Mouse (Mus musculus) heart, embryonic 10.5 days (tissue): ENCODE measurements around the gene Tnfrsf18. TPM values are rescaled to one million over a fixed set of nuclear protein-coding genes. Genes with fewer than 3 reads are reported as not detected.

Experiments
- DNase-seq: peaks from one replicate; pipeline ENCODE4 v3.0.0-alpha.2; 2017; ENCODE audit warnings: low spot score
- H3K27ac ChIP-seq: fragments of 300-500 bp; sonication (generic); 2 replicates; pipeline ENCODE4 v1.5.1; 2016; ENCODE audit warnings: mild to moderate bottlenecking
- H3K27me3 ChIP-seq: fragments of 300-500 bp; sonication (generic); 2 replicates; pipeline ENCODE4 v1.6.1; 2016; ENCODE audit warnings: mild to moderate bottlenecking; ENCODE audit not compliant: poor library complexity, insufficient read depth, severe bottlenecking
- H3K36me3 ChIP-seq: fragments of 300-500 bp; sonication (generic); 2 replicates; pipeline ENCODE4 v1.6.1; 2016; ENCODE audit warnings: mild to moderate bottlenecking, moderate library complexity
- H3K4me1 ChIP-seq: fragments of 300-500 bp; sonication (generic); 2 replicates; pipeline ENCODE4 v1.6.1; 2016; ENCODE audit warnings: mild to moderate bottlenecking
- H3K4me3 ChIP-seq: fragments of 300-500 bp; sonication (generic); 2 replicates; pipeline ENCODE4 v1.5.1; 2016; ENCODE audit warnings: mild to moderate bottlenecking, moderate library complexity
- H3K9me3 ChIP-seq: fragments of 300-500 bp; sonication (generic); 2 replicates; pipeline ENCODE4 v1.6.1; 2016; ENCODE audit warnings: mild to moderate bottlenecking, moderate library complexity
- WGBS: fragments of 180-500 bp; shearing (Covaris S2); methylation state at CpG from one replicate; pipeline ENCODE4 v1.1.7; 2016; 5-methylcytosine and 5-hydroxymethylcytosine counted together
- polyA plus RNA-seq: library from polyadenylated mRNA; unstranded; fragments of >200 nt; fragmentation: Nextera tagmentation; extraction: Ambion mirVana; gene quantifications from 2 replicates; pipeline ENCODE4 v1.2.1, GENCODE M21; 2016

Gene Tnfrsf18
- polyA plus RNA-seq, 1 experiment from 2014 or later, result 1.7 TPM

GRCm38 (mm10) chr4:156044754-156045153 lies 18.8 kb downstream of the Tnfrsf18 start:
- no peaks in the 10 kb centered on the region for H3K36me3 ChIP-seq
- H3K9me3 ChIP-seq, result no peaks in the 10 kb centered on the region
- H3K27ac ChIP-seq, result 0 out of 2 replicates have a peak overlapping the region, but pooled peaks have one; percentile 29
- no peak for DNase-seq
- peaks cover 7% of the 10 kb centered on the region; the same call in 1 of the 2 replicates for H3K27me3 ChIP-seq
- no peak overlapping the region for H3K4me3 ChIP-seq
- WGBS, result 60% methylated on average over 5 of the region's 5 CpGs
- H3K4me1 ChIP-seq, result peaks cover 7% of the 10 kb centered on the region

- WGBS, result 60% methylated on average over 3 of the region's 3 CpGs
- Histone ChIP-seq H3K9me3 (no peaks in the 10 kb centered on the region), H3K27me3 (peaks cover 4% of the 10 kb centered on the region; the same call in 1 of the 2 replicates)
Observed at GRCm38 (mm10) chr4:156049779-156050178, 23.8 kb downstream of the Tnfrsf18 start.

GRCm38 (mm10) chr4:156050391-156050980 lies 24.5 kb downstream of the Tnfrsf18 start:
- peak; percentile 66 for DNase-seq
- peaks cover 22% of the 10 kb centered on the region; the same call in 1 of the 2 replicates for H3K4me1 ChIP-seq
- H3K9me3 ChIP-seq, result no peaks in the 10 kb centered on the region
- H3K27me3 ChIP-seq, result peaks cover 4% of the 10 kb centered on the region; the same call in 1 of the 2 replicates
- H3K27ac ChIP-seq, result no peak overlapping the region
- no peaks in the 10 kb centered on the region for H3K36me3 ChIP-seq
- no peak overlapping the region for H3K4me3 ChIP-seq
- 68% methylated on average over 6 of the region's 6 CpGs for WGBS

More at GRCm38 (mm10) chr4:156049779-156050178, 23.8 kb downstream of the Tnfrsf18 start:
- H3K4me1 ChIP-seq, result peaks cover 24% of the 10 kb centered on the region; the same call in 1 of the 2 replicates
- no peak overlapping the region for H3K27ac ChIP-seq
- no peak overlapping the region for H3K4me3 ChIP-seq
- no peaks in the 10 kb centered on the region for H3K36me3 ChIP-seq
- no peak for DNase-seq

GRCm38 (mm10) chr4:156053113-156053512 lies 27.1 kb downstream of the Tnfrsf18 start:
- 57% methylated on average over 4 of the region's 4 CpGs for WGBS
- H3K27ac ChIP-seq, result no peak overlapping the region
- no peak overlapping the region for H3K4me3 ChIP-seq
- H3K9me3 ChIP-seq, result no peaks in the 10 kb centered on the region
- H3K36me3 ChIP-seq, result no peaks in the 10 kb centered on the region
- DNase-seq, result peak; percentile 54
- H3K4me1 ChIP-seq, result peaks cover 22% of the 10 kb centered on the region; the same call in 1 of the 2 replicates
- H3K27me3 ChIP-seq, result peaks cover 7% of the 10 kb centered on the region; the same call in 1 of the 2 replicates

GRCm38 (mm10) chr4:156054130-156054529 lies 28.2 kb downstream of the Tnfrsf18 start:
- H3K4me1 ChIP-seq, result peaks cover 24% of the 10 kb centered on the region; the same call in 1 of the 2 replicates
- no peak for DNase-seq
- no peaks in the 10 kb centered on the region for H3K36me3 ChIP-seq
- peaks cover 11% of the 10 kb centered on the region for H3K27me3 ChIP-seq
- no peak overlapping the region for H3K27ac ChIP-seq
- WGBS, result 83% methylated on average over 4 of the region's 4 CpGs
- no peaks in the 10 kb centered on the region for H3K9me3 ChIP-seq
- no peak overlapping the region for H3K4me3 ChIP-seq

GRCm38 (mm10) chr4:156054606-156055005 lies 28.6 kb downstream of the Tnfrsf18 start:
- peaks cover 16% of the 10 kb centered on the region for H3K27me3 ChIP-seq
- DNase-seq, result no peak
- no peaks in the 10 kb centered on the region for H3K36me3 ChIP-seq
- WGBS, result 85% methylated on average over 6 of the region's 6 CpGs
- H3K4me3 ChIP-seq, result no peak overlapping the region
- no peak overlapping the region for H3K27ac ChIP-seq
- H3K4me1 ChIP-seq, result peaks cover 26% of the 10 kb centered on the region; the same call in 1 of the 2 replicates
- no peaks in the 10 kb centered on the region for H3K9me3 ChIP-seq

GRCm38 (mm10) chr4:156055173-156055572 lies 29.2 kb downstream of the Tnfrsf18 start:
- peaks cover 21% of the 10 kb centered on the region for H3K27me3 ChIP-seq

GRCm38 (mm10) chr4:156057702-156058101 lies 31.7 kb downstream of the Tnfrsf18 start:
- WGBS, result 74% methylated on average over 10 of the region's 10 CpGs
- Histone ChIP-seq H3K27ac (no peak overlapping the region), H3K4me1 (peaks cover 18% of the 10 kb centered on the region; the same call in 1 of the 2 replicates), H3K36me3 (no peaks in the 10 kb centered on the region), H3K9me3 (no peaks in the 10 kb centered on the region), H3K27me3 (peaks cover 33% of the 10 kb centered on the region), H3K4me3 (no peak overlapping the region)
- DNase-seq, result no peak

More at GRCm38 (mm10) chr4:156055173-156055572, 29.2 kb downstream of the Tnfrsf18 start:
- Histone ChIP-seq H3K36me3 (no peaks in the 10 kb centered on the region), H3K4me1 (peaks cover 25% of the 10 kb centered on the region; the same call in 1 of the 2 replicates), H3K9me3 (no peaks in the 10 kb centered on the region), H3K27ac (no peak overlapping the region), H3K4me3 (no peak overlapping the region)
- DNase-seq, result no peak
- 86% methylated on average over 5 of the region's 5 CpGs for WGBS

- peak overlapping the region; percentile 17 for H3K4me3 ChIP-seq
- peaks cover 33% of the 10 kb centered on the region for H3K27me3 ChIP-seq
- H3K9me3 ChIP-seq, result no peaks in the 10 kb centered on the region
- peaks cover 7% of the 10 kb centered on the region; the same call in 1 of the 2 replicates for H3K4me1 ChIP-seq
- no peaks in the 10 kb centered on the region for H3K36me3 ChIP-seq
- H3K27ac ChIP-seq, result peak overlapping the region; percentile 44; the same call in 1 of the 2 replicates
- no peak for DNase-seq
- 60% methylated on average over 9 of the region's 9 CpGs for WGBS
Observed at GRCm38 (mm10) chr4:156058826-156059225, 32.9 kb downstream of the Tnfrsf18 start.

GRCm38 (mm10) chr4:156059261-156059660 lies 33.3 kb downstream of the Tnfrsf18 start, which contains the start of gene Ttll10:
Gene Ttll10, minus strand, starts transcription at chr4:156059414.
- no peaks in the 10 kb centered on the region for H3K36me3 ChIP-seq
- peak within 1 kb of the TSS; percentile 17 for H3K4me3 ChIP-seq

GRCm38 (mm10) chr4:156059713-156060112 lies 33.7 kb downstream of the Tnfrsf18 start:
- WGBS, result 27% methylated on average over 10 of the region's 10 CpGs
- Histone ChIP-seq H3K36me3 (no peaks in the 10 kb centered on the region), H3K27ac (peak overlapping the region; percentile 44; the same call in 1 of the 2 replicates), H3K9me3 (no peaks in the 10 kb centered on the region), H3K4me3 (peak overlapping the region; percentile 17; the same call in 1 of the 2 replicates), H3K27me3 (peaks cover 33% of the 10 kb centered on the region), H3K4me1 (peaks cover 5% of the 10 kb centered on the region; the same call in 1 of the 2 replicates)
- no peak for DNase-seq

More at GRCm38 (mm10) chr4:156059261-156059660, 33.3 kb downstream of the Tnfrsf18 start, which contains the start of gene Ttll10:
- no peak for DNase-seq
- WGBS, result 42% methylated on average over 5 of the region's 5 CpGs
- peak within 1 kb of the TSS; percentile 44; the same call in 1 of the 2 replicates for H3K27ac ChIP-seq
- H3K9me3 ChIP-seq, result no peaks in the 10 kb centered on the region
- peaks cover 33% of the 10 kb centered on the region for H3K27me3 ChIP-seq
- H3K4me1 ChIP-seq, result peaks cover 5% of the 10 kb centered on the region; the same call in 1 of the 2 replicates

GRCm38 (mm10) chr4:156063861-156064509 lies 38.0 kb downstream of the Tnfrsf18 start:
- H3K27ac ChIP-seq, result no peak overlapping the region
- no peaks in the 10 kb centered on the region for H3K9me3 ChIP-seq
- 16% methylated on average over 4 of the region's 4 CpGs for WGBS
- H3K4me3 ChIP-seq, result no peak overlapping the region
- H3K27me3 ChIP-seq, result peaks cover 24% of the 10 kb centered on the region
- DNase-seq, result no peak
- H3K4me1 ChIP-seq, result peaks cover 15% of the 10 kb centered on the region
- no peaks in the 10 kb centered on the region for H3K36me3 ChIP-seq

- no peaks in the 10 kb centered on the region for H3K36me3 ChIP-seq
- peaks cover 15% of the 10 kb centered on the region for H3K4me1 ChIP-seq
- H3K9me3 ChIP-seq, result no peaks in the 10 kb centered on the region
- WGBS, result 78% methylated on average over 9 of the region's 9 CpGs
- no peak overlapping the region for H3K27ac ChIP-seq
- no peak for DNase-seq
- H3K4me3 ChIP-seq, result no peak overlapping the region
- peaks cover 19% of the 10 kb centered on the region; the same call in 1 of the 2 replicates for H3K27me3 ChIP-seq
Observed at GRCm38 (mm10) chr4:156064510-156064897, 38.5 kb downstream of the Tnfrsf18 start.
